Mouse (Mus musculus) liver, postnatal 0 days (tissue): ENCODE measurements around the gene Efna5.

Experiments used
- CTCF ChIP-seq: sonication (generic); IDR thresholded peaks from 2 replicates; pipeline ENCODE4 v1.5.1; 2016; ENCODE audit warnings: antibody characterized with exemption, low read depth
- EP300 ChIP-seq: IDR thresholded peaks from 2 replicates; pipeline ENCODE4 v1.6.1; 2016; ENCODE audit warnings: antibody characterized with exemption, low read depth, mild to moderate bottlenecking

DNA sequence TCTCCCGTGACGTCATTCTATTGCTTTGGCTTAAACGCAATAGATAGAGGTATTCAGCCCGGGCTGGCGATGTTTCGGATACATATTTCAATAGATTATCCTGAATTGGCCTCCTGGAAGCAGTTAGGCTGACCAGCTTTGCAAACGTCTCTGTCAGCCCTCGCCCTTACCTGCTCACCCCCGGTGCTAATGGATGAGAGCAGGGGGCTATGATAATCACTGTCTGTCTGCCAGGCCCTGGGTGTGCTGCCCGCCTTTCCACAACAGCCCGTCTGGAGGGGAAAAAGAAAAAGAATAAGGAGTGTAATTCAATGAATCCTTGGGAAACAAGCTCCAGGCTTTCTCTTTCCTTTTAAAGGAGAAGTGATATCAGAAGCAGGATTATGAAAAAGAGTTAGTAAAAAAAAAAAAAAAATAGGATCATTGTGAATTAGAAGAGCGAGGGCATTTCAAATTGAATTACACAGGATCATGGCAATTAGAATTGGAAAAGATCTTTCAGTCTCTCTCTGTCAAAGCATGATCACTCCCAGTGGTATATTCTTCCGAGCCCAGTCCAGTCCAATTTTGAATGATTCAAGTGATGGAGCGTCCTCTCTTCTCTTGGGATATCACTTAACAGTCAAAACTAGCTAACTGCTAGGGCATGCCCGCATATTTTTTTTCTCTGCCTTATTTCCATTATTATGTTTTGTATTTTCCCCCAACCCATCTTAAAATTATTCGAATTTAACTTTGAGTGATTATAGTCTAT is 24.8 kb upstream of the Efna5 start:
- TF ChIP-seq CTCF, result no peak
- TF ChIP-seq EP300, result no peak
